Mouse (Mus musculus) midbrain, embryonic 14.5 days (tissue): ENCODE data around the gene Ncbp1. TPM values are rescaled to one million over a fixed set of nuclear protein-coding genes. Genes with fewer than 3 reads are reported as not detected.
A peak's percentile ranks its signal among the peaks of the same experiment; 100 is the strongest.

Experiments used
- ATAC-seq: fragments of 200-750 bp; cut with Nextera tagmentation; 2 replicates; pipeline ENCODE4 v1.8.0; 2017; ENCODE audit warnings: moderate number of reproducible peaks, moderate library complexity; ENCODE audit not compliant: low FRiP score, low TSS enrichment
- DNase-seq: peaks from one replicate; pipeline ENCODE4 v3.0.0-alpha.2; 2015
- H3K27ac ChIP-seq: fragments of 300-500 bp; sonication (generic); replicated peaks from 2 replicates; pipeline ENCODE4 v1.5.1; 2014; ENCODE audit warnings: mild to moderate bottlenecking, low read depth, low read length, moderate library complexity
- H3K27me3 ChIP-seq: fragments of 300-500 bp; sonication (generic); 2 replicates; pipeline ENCODE4 v1.6.1; 2014; ENCODE audit warnings: low read length, control low read depth, mixed read lengths; ENCODE audit not compliant: control insufficient read depth, insufficient read depth
- H3K36me3 ChIP-seq: fragments of 300-500 bp; sonication (generic); 2 replicates; pipeline ENCODE4 v1.6.1; 2014; ENCODE audit warnings: low read length, control low read depth; ENCODE audit not compliant: control insufficient read depth, insufficient read depth
- H3K4me1 ChIP-seq: fragments of 300-500 bp; sonication (generic); 2 replicates; pipeline ENCODE4 v1.6.1; 2014; ENCODE audit warnings: mild to moderate bottlenecking, antibody characterized with exemption, low read length, control low read depth; ENCODE audit not compliant: control insufficient read depth, insufficient read depth
- H3K4me2 ChIP-seq: fragments of 300-500 bp; sonication (generic); 2 replicates; pipeline ENCODE4 v1.6.1; 2014; ENCODE audit warnings: mild to moderate bottlenecking, low read length, moderate library complexity
- H3K4me3 ChIP-seq: fragments of 300-500 bp; sonication (generic); replicated peaks from 2 replicates; pipeline ENCODE4 v1.5.1; 2014; ENCODE audit warnings: low read depth, low read length
- H3K9ac ChIP-seq: fragments of 300-500 bp; sonication (generic); replicated peaks from 2 replicates; pipeline ENCODE4 v1.6.1; 2014; ENCODE audit warnings: mild to moderate bottlenecking, low read length, moderate library complexity
- H3K9me3 ChIP-seq: fragments of 300-500 bp; sonication (generic); 2 replicates; pipeline ENCODE4 v1.6.1; 2016; ENCODE audit warnings: low read length, control low read depth, mixed read lengths; ENCODE audit not compliant: control insufficient read depth
- WGBS: fragments of 180-500 bp; shearing (Covaris S2); extraction: QIAGEN DNeasy Blood & Tissue Kit; methylation state at CpG from one replicate; pipeline ENCODE4 v1.1.7; 2014; 5-methylcytosine and 5-hydroxymethylcytosine counted together
- polyA plus RNA-seq: library from polyadenylated mRNA; unstranded; fragments of >200 nt; fragmentation: Nextera tagmentation; extraction: Ambion mirVana; gene quantifications from 2 replicates; pipeline ENCODE4 v1.2.1, GENCODE M21; 2014

The Ncbp1 gene
- polyA plus RNA-seq, 1 experiment from 2014 or later: 100 TPM

- Histone ChIP-seq H3K4me2 (no peak overlapping the region), H3K4me1 (no peaks in the 10 kb centered on the region), H3K4me3 (no peak overlapping the region), H3K9ac (no peak overlapping the region), H3K27me3 (no peaks in the 10 kb centered on the region), H3K27ac (no peak overlapping the region), H3K9me3 (no peaks in the 10 kb centered on the region), H3K36me3 (peaks cover 100% of the 10 kb centered on the region)
- no peak for DNase-seq
- no peak for ATAC-seq
- WGBS: 89% methylated on average over 3 of the region's 3 CpGs
Observed at GRCm38 (mm10) chr4:46120767-46121166, 17.6 kb upstream of the Ncbp1 start.

- Histone ChIP-seq H3K4me2 (no peak overlapping the region), H3K4me1 (no peaks in the 10 kb centered on the region), H3K27ac (no peak overlapping the region), H3K36me3 (peaks cover 89% of the 10 kb centered on the region), H3K27me3 (no peaks in the 10 kb centered on the region), H3K9me3 (no peaks in the 10 kb centered on the region), H3K9ac (no peak overlapping the region), H3K4me3 (no peak overlapping the region)
- WGBS: 96% methylated on average over 6 of the region's 6 CpGs
- ATAC-seq (no peak), DNase-seq (no peak)
Observed at GRCm38 (mm10) chr4:46123358-46123757, 15.1 kb upstream of the Ncbp1 start.

- DNase-seq (peak; percentile 91), ATAC-seq (no peak)
- Histone ChIP-seq H3K36me3 (peaks cover 84% of the 10 kb centered on the region), H3K27ac (no peak overlapping the region), H3K27me3 (no peaks in the 10 kb centered on the region), H3K9me3 (no peaks in the 10 kb centered on the region), H3K9ac (no peak overlapping the region), H3K4me2 (no peak overlapping the region), H3K4me1 (no peaks in the 10 kb centered on the region), H3K4me3 (no peak overlapping the region)
- WGBS: 54% methylated on average over 2 of the region's 2 CpGs
Observed at GRCm38 (mm10) chr4:46126541-46126940, 11.9 kb upstream of the Ncbp1 start.

- DNase-seq (no peak), ATAC-seq (no peak)
- 76% methylated on average over 8 of the region's 8 CpGs for WGBS
- no peak overlapping the region for H3K4me2 ChIP-seq
- H3K27ac ChIP-seq: no peak overlapping the region
- H3K9me3 ChIP-seq: no peaks in the 10 kb centered on the region
- H3K4me1 ChIP-seq: no peaks in the 10 kb centered on the region
- no peak overlapping the region for H3K9ac ChIP-seq
- H3K36me3 ChIP-seq: peaks cover 82% of the 10 kb centered on the region
- H3K4me3 ChIP-seq: no peak overlapping the region
- H3K27me3 ChIP-seq: no peaks in the 10 kb centered on the region
Observed at GRCm38 (mm10) chr4:46129311-46130004, 9.0 kb upstream of the Ncbp1 start.

GRCm38 (mm10) chr4:46130221-46130620 lies 8.2 kb upstream of the Ncbp1 start:
- DNase-seq: peak; percentile 76
- Histone ChIP-seq H3K4me1 (no peaks in the 10 kb centered on the region), H3K36me3 (peaks cover 81% of the 10 kb centered on the region), H3K27me3 (no peaks in the 10 kb centered on the region), H3K4me3 (no peak overlapping the region), H3K27ac (no peak overlapping the region), H3K9ac (no peak overlapping the region), H3K4me2 (no peak overlapping the region), H3K9me3 (no peaks in the 10 kb centered on the region)
- ATAC-seq: no peak
- WGBS: 71% methylated on average over 3 of the region's 3 CpGs

GRCm38 (mm10) chr4:46131791-46132190 lies 6.6 kb upstream of the Ncbp1 start:
- ATAC-seq: no peak
- no peak for DNase-seq
- Histone ChIP-seq H3K4me2 (no peak overlapping the region), H3K27me3 (no peaks in the 10 kb centered on the region), H3K9me3 (no peaks in the 10 kb centered on the region), H3K4me3 (no peak overlapping the region), H3K9ac (no peak overlapping the region), H3K4me1 (no peaks in the 10 kb centered on the region), H3K36me3 (peaks cover 72% of the 10 kb centered on the region), H3K27ac (no peak overlapping the region)
- 87% methylated on average over 6 of the region's 6 CpGs for WGBS

GRCm38 (mm10) chr4:46137629-46138286 lies 655 bp upstream of the Ncbp1 start:
- peak overlapping the region; percentile 76 for H3K4me2 ChIP-seq
- H3K27ac ChIP-seq: peak overlapping the region; percentile 96
- peak; percentile 73 for ATAC-seq
- H3K27me3 ChIP-seq: no peaks in the 10 kb centered on the region
- peak overlapping the region; percentile 84 for H3K4me3 ChIP-seq
- peak overlapping the region; percentile 88 for H3K9ac ChIP-seq
- 8% methylated on average over 17 of the region's 17 CpGs for WGBS
- no peaks in the 10 kb centered on the region for H3K9me3 ChIP-seq
- DNase-seq: peak; percentile 34
- H3K4me1 ChIP-seq: peaks cover 16% of the 10 kb centered on the region
- H3K36me3 ChIP-seq: peaks cover 25% of the 10 kb centered on the region

- Histone ChIP-seq H3K4me3 (no peak overlapping the region), H3K9ac (no peak overlapping the region), H3K36me3 (peaks cover 27% of the 10 kb centered on the region), H3K4me1 (peaks cover 9% of the 10 kb centered on the region), H3K27me3 (no peaks in the 10 kb centered on the region), H3K27ac (no peak overlapping the region), H3K4me2 (no peak overlapping the region), H3K9me3 (no peaks in the 10 kb centered on the region)
- ATAC-seq (no peak), DNase-seq (peak; percentile 7)
- WGBS: 73% methylated on average over 3 of the region's 3 CpGs
Observed at GRCm38 (mm10) chr4:46144323-46144722, 5.9 kb downstream of the Ncbp1 start.

- DNase-seq: no peak
- no peaks in the 10 kb centered on the region for H3K27me3 ChIP-seq
- no peaks in the 10 kb centered on the region for H3K4me1 ChIP-seq
- no peaks in the 10 kb centered on the region for H3K9me3 ChIP-seq
- H3K4me2 ChIP-seq: no peak overlapping the region
- H3K27ac ChIP-seq: no peak overlapping the region
- no peak overlapping the region for H3K9ac ChIP-seq
- 97% methylated on average over 1 of the region's 1 CpGs for WGBS
- no peak for ATAC-seq
- peaks cover 51% of the 10 kb centered on the region for H3K36me3 ChIP-seq
- no peak overlapping the region for H3K4me3 ChIP-seq
Observed at GRCm38 (mm10) chr4:46146881-46147280, 8.5 kb downstream of the Ncbp1 start.
